Comparison of ENCODE assay signal across 13 mouse cellular contexts in the genomic region with DNA sequence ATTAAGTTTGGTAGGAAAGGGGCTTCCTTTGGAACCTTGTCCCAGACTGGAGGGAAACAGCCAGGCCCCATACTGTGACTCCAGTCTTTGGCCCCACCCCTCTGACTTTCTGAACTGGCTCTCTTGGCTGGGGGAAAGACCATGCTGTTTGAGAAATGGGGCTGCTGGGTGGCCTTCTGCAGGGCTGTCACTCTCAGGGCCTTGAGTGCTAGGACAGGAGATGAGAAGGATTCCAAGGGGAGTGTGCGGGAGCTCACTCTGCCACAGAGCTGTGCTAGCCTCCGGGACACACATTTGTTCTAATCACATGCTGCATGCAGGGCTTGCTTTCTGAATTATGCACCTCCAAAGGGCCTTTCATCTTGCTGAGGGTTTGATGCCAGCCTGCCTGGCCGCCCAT.
"Had no signal": no experiment of that assay in that cellular context is flagged by ENCODE, and none has a peak within 500 bp of the region (broad histone marks: within the 10 kb centered on the region; RNA-seq: fewer than 3 reads in every experiment).

No protein-coding gene starts in this region.

- H3K36me3 ChIP-seq: liver, embryonic 13.5 days; neural tube, embryonic 13.5 days had no signal

- H3K9ac ChIP-seq: liver, embryonic 13.5 days; neural tube, embryonic 13.5 days had no signal

- H3K4me2 ChIP-seq: liver, embryonic 13.5 days; neural tube, embryonic 13.5 days had no signal

- DNase-seq: kidney, adult 8-10 months; kidney, postnatal 10 days; kidney, postnatal 36 days; layer of hippocampus, postnatal 36 days; liver, embryonic 13.5 days; lung, adult 2 months; lung, postnatal 14 days; lung, postnatal 4 days; thymus, adult 18-20 months; thymus, postnatal 36 days had no signal

- ATAC-seq: intestine, postnatal 0 days had no signal

- H3K4me1 ChIP-seq: liver, embryonic 13.5 days had no signal

- H3K27ac ChIP-seq: left cerebral cortex, adult 2 months; liver, embryonic 13.5 days; neural tube, embryonic 13.5 days had no signal

- H3K27me3 ChIP-seq: liver, embryonic 13.5 days; neural tube, embryonic 13.5 days had no signal

- H3K4me3 ChIP-seq: left cerebral cortex, adult 2 months; liver, embryonic 13.5 days; neural tube, embryonic 13.5 days had no signal

- H3K9me3 ChIP-seq: liver, embryonic 13.5 days; neural tube, embryonic 13.5 days had no signal
